ENCODE assay signal across 15 mouse cellular contexts in genomic region chrX:20561846-20562245, GRCm38 (mm10). TPM values are rescaled to one million over a fixed set of nuclear protein-coding genes. Genes with fewer than 3 reads are reported as not detected.
DNase-seq lines count a peak whose midpoint lies in the region; ATAC-seq and TF ChIP-seq lines count a peak whose summit lies in the region.
"Had no signal": no experiment of that assay in that cellular context is flagged by ENCODE, and none has a peak within 500 bp of the region (broad histone marks: within the 10 kb centered on the region; RNA-seq: fewer than 3 reads in every experiment).

No protein-coding gene starts in this region.

- 45% methylated on average over 1 of the region's 1 CpGs for WGBS in forebrain, postnatal 0 days
- 28% methylated on average over 1 of the region's 1 CpGs for WGBS in forebrain, embryonic 11.5 days

- no peak overlapping the region for H3K4me3 ChIP-seq in forebrain, postnatal 0 days (ENCODE audit: low read depth, low read length)
- no peak overlapping the region for H3K4me3 ChIP-seq in forebrain, embryonic 11.5 days (ENCODE audit: low read depth, low read length)
- H3K4me3 ChIP-seq in left cerebral cortex, adult 2 months, result no peak overlapping the region
- H3K4me3 ChIP-seq in CH12.LX (replicated peaks in 1 of 3; ENCODE audit: low read depth in 2 of 3, low read length in 2 of 3, poor library complexity in 1 of 3), result no peak overlapping the region
- H3K4me3 ChIP-seq: limb, embryonic 13.5 days; midbrain, embryonic 12.5 days had no signal

- intact Hi-C loops in left cerebral cortex, adult 2 months (cut with DNase I), result loop anchor here (5.0 kb wide), 1 partner anchor 200 kb away; the partner anchor contains the start of gene Rp2

- no peaks in the 10 kb centered on the region for H3K27me3 ChIP-seq in forebrain, postnatal 0 days (ENCODE audit: insufficient read depth, low read length)
- no peaks in the 10 kb centered on the region for H3K27me3 ChIP-seq in forebrain, embryonic 11.5 days (ENCODE audit: control insufficient read depth, insufficient read depth, low read length)
- H3K27me3 ChIP-seq in CH12.LX (replicated peaks), result no peaks in the 10 kb centered on the region
- H3K27me3 ChIP-seq: limb, embryonic 13.5 days; midbrain, embryonic 12.5 days had no signal

- H3K79me2 ChIP-seq in CH12.LX (replicated peaks; ENCODE audit: control insufficient read depth, extremely low read depth, insufficient read depth, poor library complexity, severe bottlenecking), result no peaks in the 10 kb centered on the region

- H3K9me3 ChIP-seq in forebrain, postnatal 0 days (ENCODE audit: low read length), result no peaks in the 10 kb centered on the region
- no peaks in the 10 kb centered on the region for H3K9me3 ChIP-seq in forebrain, embryonic 11.5 days (ENCODE audit: control insufficient read depth, low read length)
- H3K9me3 ChIP-seq in CH12.LX (replicated peaks; ENCODE audit: low read length), result no peaks in the 10 kb centered on the region
- H3K9me3 ChIP-seq: limb, embryonic 13.5 days; midbrain, embryonic 12.5 days had no signal

- no peaks in the 10 kb centered on the region for H3K36me3 ChIP-seq in forebrain, postnatal 0 days (ENCODE audit: insufficient read depth)
- H3K36me3 ChIP-seq in forebrain, embryonic 11.5 days (ENCODE audit: control insufficient read depth, insufficient read depth, low read length), result no peaks in the 10 kb centered on the region
- H3K36me3 ChIP-seq in CH12.LX (replicated peaks in 1 of 2; ENCODE audit: control insufficient read depth in 1 of 2, insufficient read depth in 1 of 2, low read length in 1 of 2), result no peaks in the 10 kb centered on the region
- H3K36me3 ChIP-seq: limb, embryonic 13.5 days; midbrain, embryonic 12.5 days had no signal

- H3K4me2 ChIP-seq in forebrain, postnatal 0 days (ENCODE audit: low read depth), result no peak overlapping the region
- H3K4me2 ChIP-seq in forebrain, embryonic 11.5 days (ENCODE audit: low read depth, low read length, severe bottlenecking), result no peak overlapping the region
- H3K4me2 ChIP-seq in CH12.LX (ENCODE audit: insufficient read depth, low read depth, poor library complexity, severe bottlenecking), result no peak overlapping the region; the same call in 1 of the 2 replicates
- H3K4me2 ChIP-seq: limb, embryonic 13.5 days; midbrain, embryonic 12.5 days had no signal

- no peak overlapping the region for H3K9ac ChIP-seq in forebrain, postnatal 0 days
- no peak overlapping the region for H3K9ac ChIP-seq in forebrain, embryonic 11.5 days (ENCODE audit: low read length)
- H3K9ac ChIP-seq in CH12.LX (ENCODE audit: insufficient read depth, low read depth), result no peak overlapping the region
- H3K9ac ChIP-seq: limb, embryonic 13.5 days; midbrain, embryonic 12.5 days had no signal

- TF ChIP-seq POLR2A in CH12.LX (IDR thresholded peaks at IDR 0.05; ENCODE audit: low read depth, low read length), result no peak

- TF ChIP-seq CTCF in forebrain, postnatal 0 days (IDR thresholded peaks at IDR 0.05; ENCODE audit: low read depth), result peak; percentile 50
- peak; percentile 50 for TF ChIP-seq CTCF in left cerebral cortex, adult 2 months (IDR thresholded peaks at IDR 0.05)
- peak in 1 of 2 experiments; percentile 58; a peak in 2 of 4 replicates for TF ChIP-seq CTCF in CH12.LX (conservative IDR thresholded peaks at IDR 0.05 in 1 of 2, IDR thresholded peaks at IDR 0.05 in 1 of 2; ENCODE audit: low read depth in 2 of 2, low read length in 2 of 2)

- DNase-seq in forebrain, postnatal 0 days, result no peak
- DNase-seq in forebrain, embryonic 11.5 days (ENCODE audit: low spot score), result no peak
- no peak for DNase-seq in left cerebral cortex, adult 2 months (ENCODE audit: extremely low spot score in 1 of 2, low spot score in 2 of 2)
- DNase-seq in left cerebral cortex, adult 9 months (ENCODE audit: low spot score in 2 of 2), result no peak
- DNase-seq in CH12.LX (ENCODE audit: extremely low read depth), result peak; percentile 3
- peak; percentile 1 for DNase-seq in induced T-regulatory cell, adult 2 months (ENCODE audit: low read depth)
- no peak for DNase-seq in right cerebral cortex, postnatal 25 days
- DNase-seq in cerebellum, postnatal 36 days, result no peak
- DNase-seq: adrenal gland, postnatal 14 days; kidney, postnatal 10 days; layer of hippocampus, postnatal 36 days; thymus, postnatal 25 days had no signal

- in situ Hi-C loops in CH12.LX (cut with MboI; ENCODE audit: low pct_ligation_motif_present, low pct_unique_long_range_greater_than_20kb, low sequenced_read_pairs), result loop anchor here (25.0 kb wide), 3 partner anchors 200 to 550 kb away; partner anchors contain the start of gene Rp2

- H3K4me1 ChIP-seq in forebrain, postnatal 0 days (ENCODE audit: insufficient read depth), result no peaks in the 10 kb centered on the region
- no peaks in the 10 kb centered on the region for H3K4me1 ChIP-seq in forebrain, embryonic 11.5 days (replicated peaks; ENCODE audit: control insufficient read depth, insufficient read depth, low read length)
- no peaks in the 10 kb centered on the region for H3K4me1 ChIP-seq in CH12.LX (ENCODE audit: control insufficient read depth in 1 of 2, insufficient read depth in 2 of 2)
- H3K4me1 ChIP-seq: limb, embryonic 13.5 days; midbrain, embryonic 12.5 days had no signal

- dilution Hi-C loops in CH12.LX (cut with MboI; ENCODE audit: extremely low pct_ligation_motif_present, extremely low pct_unique_long_range_greater_than_20kb, low sequenced_read_pairs), result no loop called here

- no peak overlapping the region for H3K27ac ChIP-seq in forebrain, postnatal 0 days (ENCODE audit: low read depth, low read length)
- no peak overlapping the region for H3K27ac ChIP-seq in forebrain, embryonic 11.5 days (ENCODE audit: low read depth, low read length)
- H3K27ac ChIP-seq in left cerebral cortex, adult 2 months, result no peak overlapping the region
- H3K27ac ChIP-seq in CH12.LX (ENCODE audit: insufficient read depth, low read depth), result no peak overlapping the region
- H3K27ac ChIP-seq: limb, embryonic 13.5 days; midbrain, embryonic 12.5 days had no signal

- ATAC-seq in forebrain, postnatal 0 days, result no peak
- no peak for ATAC-seq in forebrain, embryonic 11.5 days (replicated peaks; ENCODE audit: low FRiP score)

- TF ChIP-seq RAD21 in CH12.LX (IDR thresholded peaks at IDR 0.05; ENCODE audit: low read depth, low read length), result peak; percentile 67

- no peak for TF ChIP-seq EP300 in CH12.LX (IDR thresholded peaks at IDR 0.05; ENCODE audit: low read length)

TF ChIP-seq in CH12.LX, 34 proteins besides CTCF, POLR2A, EP300 and RAD21:
- TF ChIP-seq RCOR1 (conservative IDR thresholded peaks at IDR 0.05; ENCODE audit: low read depth, low read length) (no peak), CHD2 (IDR thresholded peaks at IDR 0.05; ENCODE audit: low read length) (no peak), USF1 (IDR thresholded peaks at IDR 0.05; ENCODE audit: low read depth, low read length) (no peak), POLR2AphosphoS2 (IDR thresholded peaks at IDR 0.05; ENCODE audit: low read depth, low read length) (no peak), MAX (IDR thresholded peaks at IDR 0.05; ENCODE audit: low read length) (no peak), NRF1 (IDR thresholded peaks at IDR 0.05; ENCODE audit: low read depth, low read length) (no peak), MAFK (IDR thresholded peaks at IDR 0.05; ENCODE audit: insufficient replicate concordance, low read length) (no peak), SMC3 (IDR thresholded peaks at IDR 0.05; ENCODE audit: low read depth, low read length) (peak; percentile 31)

RNA-seq across cellular contexts. Expression of gene Rgn, which starts 12.3 kb away (rescaled TPM):
- 0.10 and 0.69 TPM in 2 replicates for total RNA-seq in forebrain, postnatal 0 days (2014; rRNA removed)
- polyA plus RNA-seq in forebrain, postnatal 0 days (2015; fragmentation: Nextera tagmentation; extraction: Ambion mirVana), result 0.68 and 0.74 TPM in 2 replicates
- 0.15 and 0.28 TPM in 2 replicates for polyA plus RNA-seq in forebrain, embryonic 11.5 days (2014; fragmentation: Nextera tagmentation; extraction: Ambion mirVana)
- total RNA-seq in left cerebral cortex, adult 2 months (2021), result under 1 TPM in 1 of 2 experiments, not detected in 1; 0.35 TPM
- total RNA-seq in CH12.LX (2012; rRNA removed) (not detected in 2 replicates), CH12.LX (2014; rRNA removed) (not detected in 2 replicates)
- polyA plus RNA-seq in CH12.LX (2012; ENCODE audit: insufficient read length, low read depth), result not detected in 2 replicates
- total RNA-seq: common myeloid progenitor, adult 5-6 weeks had no signal

RNA-seq across cellular contexts. Expression of gene Rbm10, which starts 55.5 kb away (rescaled TPM):
- total RNA-seq in forebrain, postnatal 0 days (2014; rRNA removed), result 48.9 and 53.9 TPM in 2 replicates
- polyA plus RNA-seq in forebrain, postnatal 0 days (2015; fragmentation: Nextera tagmentation; extraction: Ambion mirVana), result 30.6 and 32.3 TPM in 2 replicates
- 88.9 and 95.9 TPM in 2 replicates for polyA plus RNA-seq in forebrain, embryonic 11.5 days (2014; fragmentation: Nextera tagmentation; extraction: Ambion mirVana)
- 10 to 100 TPM; 49.2 to 50.0 TPM for total RNA-seq in left cerebral cortex, adult 2 months (2021)
- 81.5 and 83.8 TPM in 2 replicates for total RNA-seq in CH12.LX (2012; rRNA removed)
- 49.9 and 55.7 TPM in 2 replicates for total RNA-seq in CH12.LX (2014; rRNA removed)
- polyA plus RNA-seq in CH12.LX (2012; ENCODE audit: insufficient read length, low read depth), result 67.1 and 71.1 TPM in 2 replicates

RNA-seq across cellular contexts. Expression of gene Ndufb11, which starts 55.6 kb away (rescaled TPM):
- total RNA-seq in forebrain, postnatal 0 days (2014; rRNA removed), result 104 and 146 TPM in 2 replicates
- 263 and 328 TPM in 2 replicates for polyA plus RNA-seq in forebrain, postnatal 0 days (2015; fragmentation: Nextera tagmentation; extraction: Ambion mirVana)
- polyA plus RNA-seq in forebrain, embryonic 11.5 days (2014; fragmentation: Nextera tagmentation; extraction: Ambion mirVana), result 172 and 184 TPM in 2 replicates
- 100 to 1,000 TPM; 142 to 157 TPM for total RNA-seq in left cerebral cortex, adult 2 months (2021)
- total RNA-seq in CH12.LX (2012; rRNA removed) (166 and 176 TPM in 2 replicates), CH12.LX (2014; rRNA removed) (156 and 165 TPM in 2 replicates)
- polyA plus RNA-seq in CH12.LX (2012; ENCODE audit: insufficient read length, low read depth), result 159 and 161 TPM in 2 replicates

Comparison
In these comparisons a context has a peak if more than half of its experiments do, and no peak if none do; other contexts are left out.
1. DNase-seq: peak in CH12.LX (single experiment) and induced T-regulatory cell, adult 2 months (single experiment); none in forebrain, postnatal 0 days (single experiment), forebrain, embryonic 11.5 days (single experiment), left cerebral cortex, adult 2 months (0 of 2), left cerebral cortex, adult 9 months (0 of 2), right cerebral cortex, postnatal 25 days (single experiment) and cerebellum, postnatal 36 days (0 of 2).